Mouse (Mus musculus) heart, adult 11 months (tissue): ENCODE data around the gene Gripap1.
"Not testable (repeated sequence)": the region's sequence is repeated elsewhere in the genome, so short reads cannot be mapped to it uniquely, and the experiment has no call there.

Source experiments
- DNase-seq: peaks from one replicate; pipeline ENCODE4 v3.0.0; 2022

The Gripap1 gene

GRCm38 (mm10) chrX:7789542-7790136 lies at the start of gene Gripap1:
Gene Gripap1 (plus strand): TSS chrX:7789765.
- DNase-seq, result peak; percentile 97

DNA sequence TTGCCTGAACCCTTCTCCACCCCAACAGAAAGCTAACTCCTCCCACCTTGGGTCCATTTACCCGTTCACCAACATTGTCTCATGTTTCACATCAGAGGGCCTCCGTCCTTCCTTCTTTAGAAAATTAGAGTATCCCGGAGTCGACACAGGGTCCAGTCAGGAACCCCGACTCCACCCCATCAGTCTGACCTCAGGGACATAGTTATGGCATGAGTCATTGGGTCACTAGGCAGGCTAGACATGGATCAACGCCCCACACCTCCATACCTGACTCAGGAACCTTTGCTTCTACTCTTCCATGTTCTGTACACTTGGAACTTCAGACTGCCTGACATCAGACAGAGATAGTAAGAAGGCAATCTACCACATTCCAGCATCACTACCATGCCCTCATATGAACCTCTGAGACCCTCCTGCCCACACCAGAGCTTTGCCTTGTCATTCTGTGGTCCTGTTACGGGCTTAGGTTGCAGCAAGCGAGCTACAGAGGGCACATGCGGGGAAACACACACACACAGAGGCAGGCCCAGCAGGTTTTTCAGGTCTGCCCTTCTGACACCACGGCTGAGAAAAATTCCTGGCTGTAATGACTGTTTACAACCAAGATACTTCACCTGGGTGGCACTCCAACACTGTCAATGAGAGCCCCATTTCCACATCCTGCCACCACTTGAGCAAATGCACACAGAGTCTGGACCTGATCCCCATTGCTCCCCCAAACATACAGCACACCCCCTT lies 49.3 kb upstream of the Gripap1 start:
- no peak for DNase-seq

- no peak for DNase-seq
These were observed 48.5 kb upstream of the Gripap1 start for GRCm38 (mm10) chrX:7741103-7741502.

DNA sequence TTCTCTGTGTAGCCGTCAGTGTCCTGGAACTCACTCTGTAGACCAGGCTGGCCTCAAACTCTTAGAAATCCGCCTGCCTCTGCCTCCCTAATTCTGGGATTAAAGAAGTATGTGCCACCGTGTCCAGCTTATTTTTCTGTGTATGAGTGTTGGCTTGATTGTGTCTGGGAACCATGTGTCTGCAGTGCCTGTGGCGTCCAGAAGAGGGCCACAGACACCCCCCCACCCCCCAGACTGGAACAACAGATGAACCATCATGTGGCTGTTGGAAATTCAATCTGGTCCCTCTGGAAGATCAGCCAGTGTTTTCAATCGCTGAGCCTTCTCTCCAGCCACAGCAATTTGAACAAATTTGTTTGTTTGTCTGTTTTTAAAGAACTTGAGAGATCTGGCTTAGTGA lies 46.1 kb upstream of the Gripap1 start:
- DNase-seq, result no peak

- no peak for DNase-seq
These were observed 44.6 kb upstream of the Gripap1 start for GRCm38 (mm10) chrX:7744940-7745339.

GRCm38 (mm10) chrX:7745429-7745828 lies 44.1 kb upstream of the Gripap1 start:
- no peak for DNase-seq

DNA sequence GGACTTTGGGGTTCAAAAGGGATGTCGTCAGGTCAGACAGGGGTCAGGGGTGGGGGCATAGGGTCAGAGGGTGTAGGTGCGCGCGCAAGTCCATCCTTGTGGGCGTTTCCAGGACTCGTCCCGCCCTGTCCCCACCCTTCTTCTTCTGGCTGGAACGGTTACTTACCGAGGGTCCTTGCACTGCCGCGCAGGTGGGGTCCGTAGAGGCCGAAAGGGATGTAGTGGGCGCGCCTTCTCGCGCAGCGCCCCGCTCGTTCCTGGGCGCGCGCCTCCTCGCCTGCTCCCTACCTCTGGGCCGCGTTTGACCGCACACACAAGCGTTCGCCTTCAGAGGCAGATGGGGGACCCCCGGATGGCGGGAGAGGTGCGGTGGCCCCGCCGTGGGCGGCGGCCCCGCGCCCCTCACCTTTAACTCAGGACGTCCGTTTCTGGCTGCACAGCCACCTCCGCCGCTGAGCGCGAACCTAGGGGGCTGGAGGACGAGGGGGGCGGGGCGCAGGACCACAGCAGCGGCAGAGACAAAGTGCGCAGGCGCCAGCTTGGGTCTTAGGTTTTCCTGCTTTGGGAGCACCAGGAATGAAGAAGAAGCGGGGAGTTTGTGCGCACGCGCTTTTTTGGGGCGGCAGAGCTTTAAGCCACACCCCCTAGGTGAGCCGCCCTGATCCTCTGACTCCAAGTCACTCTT lies 39.0 kb upstream of the Gripap1 start, which contains the start of gene Ccdc120:
TSS of gene Ccdc120 (minus strand) at position 474 of the 685 bp plus-strand sequence.
- peak; percentile 97 for DNase-seq

GRCm38 (mm10) chrX:7753627-7754026 lies 35.9 kb upstream of the Gripap1 start:
- DNase-seq, result not testable (repeated sequence)

- DNase-seq, result peak; percentile 100
These were observed 27.2 kb upstream of the Gripap1 start, which contains the start of gene Tfe3 for GRCm38 (mm10) chrX:7762137-7762920. Gene Tfe3 (plus strand): TSS chrX:7762560.

DNA sequence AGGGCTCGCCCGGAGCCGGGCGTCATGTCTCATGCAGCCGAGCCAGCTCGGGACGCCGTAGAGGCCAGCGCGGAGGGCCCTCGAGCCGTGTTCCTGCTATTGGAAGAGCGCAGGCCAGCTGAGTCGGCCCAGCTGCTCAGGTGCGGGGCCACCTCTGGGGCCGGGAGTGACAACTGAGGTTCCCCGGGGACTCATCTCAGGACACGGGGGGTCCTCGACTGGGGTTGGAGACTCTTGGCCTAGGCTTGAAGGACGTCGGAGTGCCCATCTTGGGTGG lies 26.7 kb upstream of the Gripap1 start:
- no peak for DNase-seq

DNA sequence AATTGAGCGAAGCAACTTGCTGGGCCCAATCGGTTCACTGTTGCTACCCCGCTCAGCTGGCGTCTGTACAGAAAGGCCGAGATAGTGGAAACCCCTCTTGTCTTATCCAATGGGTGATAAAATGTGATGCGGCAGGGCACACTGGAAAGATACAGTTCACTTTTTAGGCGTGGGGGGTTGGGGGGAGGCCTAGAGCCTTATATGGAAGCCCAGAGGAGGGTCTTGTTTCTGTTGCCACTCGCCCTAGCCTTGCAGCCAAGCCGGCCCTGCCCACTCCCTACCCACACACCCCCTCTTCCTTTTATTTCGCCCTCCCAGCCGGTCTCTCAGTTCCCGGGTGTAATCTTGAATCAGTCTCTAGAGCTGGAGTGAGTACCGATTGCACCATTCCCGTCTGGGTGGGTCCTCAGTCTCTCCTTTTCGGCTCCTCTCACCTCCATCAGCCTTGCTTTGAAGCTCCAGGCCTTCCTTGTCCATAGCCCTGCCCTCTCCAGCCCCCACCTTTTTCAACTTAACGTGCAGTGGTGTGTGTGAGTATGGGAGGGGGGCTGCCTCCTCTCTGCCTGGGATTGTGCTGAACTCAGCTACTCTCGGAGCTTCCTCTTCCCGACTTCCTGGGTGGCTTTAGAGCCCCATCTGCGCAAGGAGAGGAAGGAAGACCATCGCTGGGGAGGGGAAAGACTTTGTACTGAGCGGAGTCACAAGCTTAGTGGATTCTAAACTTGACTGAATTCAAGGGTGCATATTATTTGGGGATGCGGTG lies 25.8 kb upstream of the Gripap1 start:
- DNase-seq, result peak; percentile 98

DNA sequence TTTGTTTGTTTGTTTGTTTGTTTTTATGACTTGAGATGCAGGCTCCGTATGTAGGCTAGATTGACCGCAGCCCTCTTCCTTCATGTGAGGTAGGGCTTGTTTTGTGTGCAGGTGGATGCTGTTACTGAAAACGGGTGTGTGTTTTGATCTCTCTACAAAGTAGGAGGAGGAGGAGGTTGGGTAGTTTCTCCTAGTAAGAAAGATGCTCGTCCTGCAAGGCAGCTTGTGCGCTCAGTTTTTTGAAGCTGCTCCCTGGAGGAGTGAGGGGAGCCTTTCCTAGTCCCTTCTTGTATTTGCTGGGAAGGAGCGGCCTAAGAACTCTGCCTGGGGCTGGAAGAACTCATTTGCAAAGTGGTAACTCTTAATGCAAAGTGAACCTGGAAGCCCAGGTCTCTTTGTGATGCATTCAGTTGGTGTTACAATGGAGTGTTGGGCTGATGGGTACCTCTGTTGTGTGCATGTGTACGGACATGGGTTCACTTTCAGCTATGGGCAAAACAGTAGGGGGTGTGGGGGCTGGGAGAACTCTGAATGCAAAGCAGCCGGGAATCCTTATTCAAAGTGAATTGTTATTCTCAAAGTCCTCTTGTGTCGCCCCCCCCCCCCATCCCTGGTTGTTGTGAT lies 24.8 kb upstream of the Gripap1 start:
- DNase-seq, result peak; percentile 70

- DNase-seq, result peak; percentile 92
These were observed 24.3 kb upstream of the Gripap1 start for GRCm38 (mm10) chrX:7765281-7765670.

DNA sequence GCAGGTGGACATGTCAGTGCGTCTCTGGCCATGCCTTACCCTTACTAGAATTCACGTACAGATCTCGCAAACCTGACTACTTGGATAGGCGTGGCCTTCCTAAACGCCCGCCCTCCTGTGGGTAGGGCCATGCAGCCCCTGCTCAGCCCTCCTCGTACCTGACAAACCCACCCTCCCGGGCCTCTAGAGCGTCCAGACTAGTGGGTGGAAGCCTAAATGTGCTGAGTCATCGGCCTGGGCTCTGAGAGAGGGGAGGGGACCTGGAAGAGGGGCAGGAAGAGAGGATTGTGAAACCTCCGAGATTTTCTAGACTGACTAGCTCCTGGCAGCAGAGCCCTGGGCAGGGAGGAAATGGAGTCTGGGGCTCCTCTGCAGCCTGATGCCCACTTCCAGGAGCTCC lies 23.8 kb upstream of the Gripap1 start:
- DNase-seq, result peak; percentile 97

DNA sequence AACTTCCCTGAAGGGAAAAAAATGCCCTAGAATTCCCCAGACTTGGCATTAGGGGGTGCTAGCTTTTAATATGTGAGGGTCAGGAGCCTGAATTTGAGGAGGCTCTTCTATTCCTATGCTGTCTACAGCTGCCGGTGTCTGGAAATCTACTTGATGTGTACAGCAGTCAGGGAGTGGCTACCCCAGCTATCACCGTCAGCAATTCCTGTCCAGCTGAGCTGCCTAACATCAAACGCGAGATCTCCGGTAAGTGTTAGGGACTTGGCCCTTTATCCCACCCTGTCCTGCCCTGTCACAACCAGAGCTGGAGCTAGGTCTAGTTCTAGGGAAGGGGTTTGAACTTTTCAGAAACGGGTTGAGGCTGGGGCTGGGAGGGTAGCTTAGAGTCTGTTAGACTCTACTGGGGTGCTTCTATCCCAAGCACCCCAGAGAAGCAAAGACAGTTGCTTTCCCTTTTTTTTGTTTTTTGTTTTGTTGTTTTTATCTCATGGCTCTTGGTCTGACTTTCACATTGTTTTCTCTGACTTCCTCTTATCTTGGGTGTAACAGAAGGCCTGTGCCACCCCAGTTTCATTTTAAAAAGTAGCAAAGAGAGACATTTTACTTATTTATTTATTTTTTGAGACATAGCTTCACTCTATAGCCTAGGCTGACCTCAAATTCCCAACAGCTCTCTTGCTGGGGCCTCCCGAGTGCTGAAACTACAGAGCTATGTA lies 20.1 kb upstream of the Gripap1 start:
- peak; percentile 37 for DNase-seq

- DNase-seq, result peak; percentile 67
These were observed 16.8 kb upstream of the Gripap1 start for GRCm38 (mm10) chrX:7772766-7773165.

DNA sequence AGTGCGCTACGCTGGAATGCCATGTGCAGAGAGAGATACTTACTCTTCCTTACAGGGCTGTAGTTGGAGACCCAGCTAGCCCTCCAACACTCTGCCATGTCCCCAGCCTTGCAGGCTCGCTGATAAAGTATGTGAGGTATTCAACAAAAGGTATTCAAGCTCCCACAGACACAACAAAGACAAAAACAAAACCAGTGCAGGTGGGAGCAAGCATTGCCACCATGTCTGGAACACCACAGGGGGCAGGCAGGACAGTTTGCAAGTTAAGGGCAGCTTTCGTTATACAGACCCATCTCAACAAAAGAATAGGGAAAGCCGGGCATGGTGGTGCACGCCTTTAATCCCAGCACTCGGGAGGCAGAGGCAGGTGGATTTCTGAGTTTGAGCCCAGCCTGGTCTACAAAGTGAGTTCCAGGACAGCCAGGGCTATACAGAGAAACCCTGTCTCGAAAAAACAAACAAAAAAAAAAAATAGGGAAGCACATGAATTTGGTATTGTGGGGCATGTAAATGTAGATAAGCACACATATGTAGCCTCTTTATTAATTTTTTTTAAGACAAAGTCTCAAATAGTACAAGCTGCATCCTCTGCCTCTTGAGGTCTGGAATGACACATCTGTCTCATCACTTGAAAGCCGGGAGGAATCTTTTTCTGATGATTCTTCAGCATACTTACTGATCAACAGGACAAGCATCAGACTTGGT lies 13.9 kb upstream of the Gripap1 start:
- DNase-seq, result peak; percentile 45

- DNase-seq, result peak; percentile 77
These were observed 13.1 kb upstream of the Gripap1 start for GRCm38 (mm10) chrX:7776329-7777082.

GRCm38 (mm10) chrX:7778450-7779244 lies 10.9 kb upstream of the Gripap1 start:
- DNase-seq, result no peak
